Mouse (Mus musculus) adrenal gland, postnatal 36 days (tissue): ENCODE measurements at regions not wholly inside any gene's neighbourhood (a gene's known extent, or its start where the extent isn't known, plus 50 kb on each side); places are given as distances from the start of the nearest gene placed in this dataset.
A peak's percentile ranks its signal among the peaks of the same experiment; 100 is the strongest.

Source experiments
- DNase-seq, 2 experiments: peaks; one replicate each; pipeline ENCODE4 v3.0.0; 2021; ENCODE audit warnings: mixed read lengths in 1 of 2

DNA sequence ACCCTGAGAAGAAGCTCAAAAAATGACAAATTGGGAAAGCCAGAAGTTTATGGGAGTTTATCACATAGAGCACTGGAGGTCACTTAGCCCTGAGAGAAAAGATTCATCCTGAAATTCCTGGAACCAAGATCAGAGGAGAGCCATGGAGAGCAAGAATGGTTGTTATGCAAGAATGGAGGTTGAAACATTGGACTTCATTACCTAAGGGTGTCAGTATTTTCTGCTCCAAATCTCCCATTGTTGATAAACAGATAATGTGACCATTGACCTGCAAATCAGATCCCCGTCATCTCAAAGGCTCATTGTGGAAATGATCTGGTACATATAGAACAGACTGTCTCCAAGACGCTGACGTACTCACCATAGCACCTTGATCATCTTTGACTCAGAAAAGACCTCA, 1477.6 kb upstream of the Slc10a2 start:
- no peak for DNase-seq

DNA sequence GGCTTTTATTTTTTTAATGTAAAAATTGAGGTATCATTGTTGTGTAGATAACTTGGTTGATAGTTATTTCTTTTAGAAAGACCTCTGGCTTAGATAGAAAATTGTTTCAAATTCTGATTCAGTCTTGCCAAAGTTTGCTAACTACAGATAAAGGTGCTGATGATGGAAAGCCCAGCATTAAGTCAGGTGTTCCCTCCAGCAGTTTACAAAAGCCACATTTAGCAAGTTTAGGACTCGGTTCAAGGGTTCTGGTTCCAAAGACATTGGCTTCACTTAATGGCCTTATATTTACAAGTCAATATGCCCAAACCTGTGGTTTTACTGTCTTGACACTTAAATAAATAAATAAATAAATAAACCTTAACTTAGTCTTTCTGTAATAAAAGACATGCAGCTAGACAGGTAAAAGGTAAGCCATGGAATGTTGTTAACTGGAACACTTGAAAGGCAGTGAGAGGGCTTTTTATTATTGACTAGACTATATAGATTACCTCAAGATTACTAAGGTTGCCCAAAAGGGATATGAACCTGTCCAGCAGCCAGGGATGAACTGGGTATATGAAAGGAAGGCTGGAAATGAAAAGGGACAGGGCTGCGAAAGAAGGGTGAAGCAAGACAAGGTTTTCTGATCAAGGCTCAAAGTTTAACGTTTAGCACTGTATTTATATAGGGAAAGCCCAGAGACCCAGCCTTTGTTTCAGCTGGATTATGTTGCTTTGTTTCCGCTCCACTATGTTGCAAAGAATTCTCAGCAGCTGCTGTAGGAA, 1472.9 kb upstream of the Slc10a2 start:
- DNase-seq = no peak

DNA sequence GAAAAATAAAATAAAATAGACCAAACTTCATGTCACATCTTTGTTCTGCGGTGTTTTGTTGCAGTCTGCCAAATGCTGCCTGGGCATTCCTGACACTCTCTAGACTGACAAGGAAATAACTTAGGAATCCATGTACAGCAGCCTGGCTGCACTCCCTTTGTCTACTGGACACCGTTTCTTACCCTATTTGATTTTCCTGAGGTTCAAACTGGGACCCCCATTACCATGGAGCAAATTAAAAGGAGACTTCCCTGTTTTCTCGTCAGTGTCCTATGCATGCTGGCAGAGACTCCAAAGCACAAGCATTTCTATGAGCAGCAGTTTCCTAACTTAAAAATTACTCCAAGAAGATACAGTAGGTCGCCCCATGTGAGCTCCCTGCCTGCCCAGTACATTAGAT, 1470.1 kb upstream of the Slc10a2 start:
- no peak for DNase-seq

DNA sequence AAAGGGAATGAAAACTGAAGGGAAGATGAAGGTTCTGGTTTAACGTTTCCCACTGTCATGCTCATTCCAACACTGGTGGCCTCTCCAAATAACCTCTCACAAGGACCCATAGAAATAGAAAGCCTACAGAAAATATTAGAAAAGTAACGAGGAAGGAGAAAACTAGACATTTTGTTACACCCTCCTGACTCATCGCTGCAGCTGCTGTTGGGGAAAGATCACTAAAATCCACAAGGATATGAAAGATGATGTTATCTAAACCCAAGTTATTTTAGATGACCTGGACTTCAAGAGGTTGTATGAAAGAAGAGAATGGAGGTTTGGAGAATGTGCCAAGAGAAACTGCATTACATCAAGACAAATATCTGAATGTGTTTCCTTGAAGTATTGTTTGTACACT, 1468.3 kb upstream of the Slc10a2 start:
- no peak for DNase-seq

DNA sequence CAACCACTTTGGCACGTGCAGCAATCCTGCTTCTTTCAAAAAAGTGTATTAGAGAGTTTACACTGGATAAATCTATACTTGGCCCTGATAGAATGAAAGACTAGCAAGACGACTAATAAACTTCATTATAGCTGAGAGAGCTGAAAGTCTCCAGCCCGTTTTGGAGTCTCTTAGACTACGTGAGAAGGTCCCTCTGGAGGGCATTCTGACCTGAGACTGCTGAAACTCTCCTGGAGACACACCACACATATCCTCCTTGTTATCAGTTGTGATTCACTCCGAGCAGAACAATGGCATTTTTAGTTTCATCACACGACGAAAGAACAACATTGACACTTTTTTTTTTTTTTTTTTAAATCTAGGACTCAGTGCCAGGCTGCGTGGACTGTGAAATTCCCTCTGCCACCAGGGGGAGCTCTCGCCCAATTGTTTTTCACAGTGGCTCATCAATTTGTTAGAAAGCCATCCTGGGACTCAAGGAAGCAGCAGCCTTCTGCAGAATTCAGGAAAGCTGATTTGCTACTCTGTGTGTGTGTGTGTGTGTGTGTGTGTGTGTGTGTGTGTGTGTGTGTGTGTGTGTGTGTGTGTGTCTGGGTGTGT, 1467.0 kb upstream of the Slc10a2 start:
- peak; percentile 76 to 86 for DNase-seq

DNA sequence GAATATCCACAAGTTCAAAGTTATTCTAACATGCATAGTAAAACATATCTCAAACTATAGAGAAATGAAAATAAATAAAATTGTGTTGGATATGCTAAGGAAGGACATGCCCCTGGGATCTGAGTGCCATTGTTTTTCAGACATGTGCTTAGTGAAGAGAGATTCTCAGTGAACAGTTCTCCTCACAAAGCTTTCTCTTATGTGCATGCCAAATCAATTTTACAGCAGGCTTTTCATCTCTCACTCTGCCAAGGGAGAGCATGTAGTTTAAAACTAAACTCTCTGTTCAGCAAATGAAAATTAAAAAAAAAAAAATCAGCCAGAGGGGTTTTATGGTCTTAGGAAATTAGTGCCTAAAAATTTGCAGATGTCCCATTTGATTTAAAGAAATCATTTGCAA, 1445.8 kb upstream of the Slc10a2 start:
- DNase-seq = no peak

DNA sequence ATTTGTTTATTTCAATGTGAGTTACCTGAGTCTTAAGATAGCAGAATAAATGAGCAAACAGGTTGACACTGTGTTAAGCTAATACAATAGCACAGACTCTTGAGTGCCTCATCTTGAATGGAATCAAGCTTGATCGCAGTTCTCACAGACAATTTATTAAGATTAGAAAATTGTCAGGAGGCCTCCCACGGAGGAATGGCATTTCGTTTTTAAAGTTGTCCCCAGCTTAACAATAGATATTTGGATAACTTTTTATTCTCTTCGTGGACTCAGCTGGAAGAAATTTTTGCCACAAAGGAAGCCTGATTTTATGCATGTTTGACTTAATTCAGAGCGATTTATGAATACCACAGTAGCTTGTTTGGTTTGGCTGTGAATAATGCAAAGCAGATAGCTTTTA, 1422.0 kb upstream of the Slc10a2 start:
- no peak for DNase-seq

DNA sequence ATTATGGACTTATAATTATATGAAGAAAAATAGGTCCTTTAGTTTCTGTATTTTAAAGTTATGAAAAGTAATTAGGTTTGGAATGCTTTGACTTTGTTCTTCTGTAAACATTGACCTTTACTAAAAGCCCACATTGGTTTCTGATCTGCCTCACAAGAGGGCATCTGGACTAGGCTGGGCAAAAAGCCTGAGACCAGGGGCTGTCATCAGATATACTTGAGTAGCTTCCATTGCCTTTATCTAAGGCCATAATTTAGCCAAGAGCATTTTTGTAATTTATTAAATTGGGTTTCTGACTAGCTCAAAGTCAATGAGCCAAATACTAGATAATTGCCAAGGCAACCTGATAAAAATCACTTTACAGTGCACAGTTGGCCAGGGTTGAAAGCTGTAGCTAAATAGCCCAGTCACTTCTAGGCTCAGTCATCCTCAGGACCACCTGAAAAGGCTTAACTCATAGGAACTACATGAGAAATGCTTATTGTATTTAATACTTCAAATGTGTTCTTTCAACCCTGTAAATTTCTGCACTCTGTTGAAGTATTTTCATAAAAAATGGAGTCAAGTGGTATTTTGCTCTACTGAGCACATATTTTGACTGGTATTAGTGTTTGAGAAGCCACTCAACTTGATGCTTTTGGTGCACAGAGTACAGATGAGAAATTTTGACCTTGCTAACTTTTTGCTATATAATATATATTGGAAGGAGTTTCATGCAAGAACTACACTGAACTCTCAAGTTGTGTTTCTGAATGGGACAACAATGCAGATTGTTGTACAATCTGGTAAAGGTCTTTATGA, 1410.9 kb upstream of the Slc10a2 start:
- DNase-seq = no peak

DNA sequence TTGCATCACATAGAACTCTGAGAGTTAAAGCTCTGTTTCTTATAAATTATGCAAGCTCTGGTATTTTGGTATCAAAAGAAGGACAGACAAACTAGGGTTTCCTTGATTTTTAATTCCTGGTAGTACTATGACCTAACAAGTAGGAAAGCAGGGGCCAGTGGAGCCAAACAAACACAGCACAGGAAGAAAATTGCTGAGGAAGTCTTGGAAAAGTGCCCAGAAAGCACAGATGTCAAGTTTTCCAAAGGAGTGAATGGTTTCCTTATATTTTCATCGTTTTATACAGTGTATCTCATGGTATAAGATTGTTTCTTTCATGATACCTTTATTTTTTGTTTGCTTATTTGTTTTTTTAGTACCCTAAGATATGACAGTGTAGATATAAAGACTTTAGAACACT, 1387.3 kb upstream of the Slc10a2 start:
- no peak for DNase-seq

DNA sequence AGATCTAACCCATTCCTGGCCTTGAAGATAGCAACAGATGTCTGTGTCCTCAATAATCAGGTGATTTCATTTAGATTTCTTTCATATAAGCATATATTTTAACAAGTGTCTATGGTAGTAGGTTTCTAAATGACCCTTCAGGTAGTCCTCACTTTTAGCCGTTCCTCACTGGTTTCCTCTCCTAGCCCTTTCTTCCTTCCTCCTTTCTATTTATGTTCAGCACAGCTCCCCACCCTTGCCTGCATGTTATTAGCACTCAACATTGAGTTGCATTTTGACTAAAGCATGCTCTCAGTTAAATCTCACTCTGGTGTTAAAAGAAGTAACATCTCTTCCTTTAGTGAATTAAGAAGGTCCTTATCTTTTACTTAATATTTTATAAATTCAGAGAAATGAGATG, 1376.8 kb upstream of the Slc10a2 start:
- no peak for DNase-seq

DNA sequence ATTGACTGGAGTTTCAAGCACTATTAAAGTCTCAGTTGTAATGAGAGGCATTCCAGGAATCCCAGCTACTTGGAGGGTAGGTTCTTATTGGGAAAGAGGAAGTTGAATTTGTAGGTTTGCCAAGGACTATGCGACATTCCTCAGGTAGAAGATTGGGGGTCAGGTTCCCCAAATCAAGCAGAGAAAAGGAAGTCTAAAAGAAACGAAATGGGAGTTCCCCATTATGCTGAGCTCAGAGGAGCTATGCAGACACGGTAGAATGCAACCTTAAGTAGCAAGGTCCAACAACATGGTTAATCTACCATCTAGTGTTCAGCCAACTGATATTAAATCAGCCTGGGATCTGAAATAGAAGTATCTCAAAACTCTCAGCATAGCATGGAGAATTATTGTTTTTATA, 1365.9 kb upstream of the Slc10a2 start:
- DNase-seq = no peak

DNA sequence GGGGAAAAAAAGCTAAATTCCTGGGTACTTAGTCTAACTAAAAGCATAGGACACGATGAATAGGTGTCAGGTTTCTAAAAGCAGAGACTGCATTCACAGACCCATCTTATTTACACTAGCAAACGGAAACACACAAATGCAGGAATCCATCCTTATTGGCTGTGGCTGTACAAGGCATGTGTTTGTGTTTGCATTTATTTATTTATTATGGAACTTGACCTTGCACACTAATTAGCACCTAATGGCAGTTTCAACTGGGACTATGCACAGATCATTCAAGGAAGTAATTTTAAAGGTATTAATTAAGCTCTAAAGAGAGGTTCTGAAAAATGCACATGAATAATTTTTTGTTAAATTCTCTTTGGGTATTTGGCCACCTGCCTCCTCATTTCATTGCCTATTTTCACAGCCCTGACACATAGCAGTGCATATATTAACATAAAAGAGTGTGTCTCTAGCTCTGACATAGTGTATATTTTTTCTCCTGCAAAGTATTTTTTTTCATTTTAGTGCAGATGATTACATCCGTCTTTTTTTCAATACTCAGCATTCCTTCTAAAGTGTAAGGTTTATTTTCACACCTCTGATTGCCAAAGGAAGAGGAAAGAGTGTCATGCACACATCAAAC, 1351.5 kb upstream of the Slc10a2 start:
- DNase-seq = no peak

DNA sequence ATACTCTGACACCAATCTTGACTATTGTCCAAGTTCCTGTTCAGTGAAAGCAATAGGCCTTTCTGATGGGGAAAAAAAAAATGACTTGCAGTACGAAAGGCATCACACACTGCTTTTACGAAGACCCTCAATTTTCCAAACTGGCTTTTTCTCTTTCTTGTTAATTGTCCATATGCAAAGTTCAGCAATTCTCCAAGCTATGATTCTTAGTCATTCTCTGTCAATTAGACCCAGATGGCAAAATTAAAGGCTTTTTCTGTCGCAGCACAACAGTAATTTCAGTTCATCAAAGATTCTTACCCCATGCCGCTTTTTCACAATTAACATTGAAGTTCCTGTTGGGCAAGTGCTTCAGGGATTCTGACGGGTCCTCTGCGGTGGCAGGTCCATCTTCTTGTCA, 1343.2 kb upstream of the Slc10a2 start:
- DNase-seq = no peak

DNA sequence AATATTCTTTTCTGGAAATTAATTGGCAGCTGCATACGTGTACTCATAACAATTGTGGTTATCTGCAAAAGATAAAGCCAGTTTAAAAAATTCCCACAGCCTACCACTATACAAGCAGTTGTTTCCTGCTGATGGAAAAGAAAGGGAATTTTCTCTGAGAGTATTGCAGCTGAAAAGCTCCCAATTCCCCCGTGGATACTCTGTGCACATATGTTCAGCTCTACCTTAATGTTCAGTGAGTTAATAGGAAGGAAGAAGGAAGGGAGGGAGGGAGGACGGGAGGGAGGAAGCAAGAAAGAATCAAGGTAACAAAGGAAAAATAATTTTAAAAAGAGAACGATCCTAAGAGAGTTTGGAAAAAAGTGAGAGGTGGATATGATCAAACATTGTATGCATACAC, 1333.9 kb upstream of the Slc10a2 start:
- DNase-seq = no peak
